Mouse (Mus musculus) lung, adult 2 months (tissue): Measurements from ENCODE around the gene Sycn. TPM values are rescaled to one million over a fixed set of nuclear protein-coding genes. Genes with fewer than 3 reads are reported as not detected.

Source experiments
- DNase-seq: peaks from one replicate; pipeline ENCODE4 v3.0.0; 2022
- H3K4me1 ChIP-seq: fragments of 200-500 bp; 2 replicates; pipeline ENCODE4 v1.6.1; 2011; ENCODE audit warnings: low read length; ENCODE audit not compliant: control insufficient read depth, insufficient read depth
- H3K4me3 ChIP-seq: fragments of 200-500 bp; replicated peaks from 2 replicates; pipeline ENCODE3; 2011; ENCODE audit warnings: low read depth, mild to moderate bottlenecking, control low read depth, low read length; ENCODE audit errors: extremely low read depth
- CTCF ChIP-seq: fragments of 200-500 bp; IDR thresholded peaks from 2 replicates; pipeline ENCODE4 v1.5.1; 2011; ENCODE audit warnings: mild to moderate bottlenecking, low read length, control low read depth; ENCODE audit not compliant: insufficient read depth
- POLR2A ChIP-seq: fragments of 200-500 bp; IDR thresholded peaks from 2 replicates; pipeline ENCODE4 v1.6.1; 2011; ENCODE audit warnings: low read depth, mild to moderate bottlenecking, control low read depth, low read length, borderline replicate concordance; ENCODE audit errors: extremely low read depth
- WGBS: fragments of 180-500 bp; shearing (Covaris S2); methylation state at CpG from one replicate; pipeline ENCODE4 v1.1.7; 2018; 5-methylcytosine and 5-hydroxymethylcytosine counted together
- polyA plus RNA-seq: library from polyadenylated mRNA; depleted of rRNA; stranded (reverse); fragments of >200 nt; gene quantifications from 2 replicates; pipeline ENCODE4 v1.2.3, GENCODE M21; 2012

Gene Sycn
- polyA plus RNA-seq, 1 experiment = not detected

GRCm38 (mm10) chr7:28544051-28544601 is 3.4 kb downstream of the Sycn start:
- Histone ChIP-seq H3K4me3 (no peak overlapping the region), H3K4me1 (no peaks in the 10 kb centered on the region)
- no peak for DNase-seq
- no peak for TF ChIP-seq POLR2A
- TF ChIP-seq CTCF = no peak
- WGBS = 11% methylated on average over 26 of the region's 27 CpGs

GRCm38 (mm10) chr7:28545048-28545890 is 4.6 kb downstream of the Sycn start:
- 31% methylated on average over 14 of the region's 14 CpGs for WGBS
- TF ChIP-seq CTCF (no peak), POLR2A (no peak)
- no peaks in the 10 kb centered on the region for H3K4me1 ChIP-seq
- no peak for DNase-seq
- no peak overlapping the region for H3K4me3 ChIP-seq

DNA sequence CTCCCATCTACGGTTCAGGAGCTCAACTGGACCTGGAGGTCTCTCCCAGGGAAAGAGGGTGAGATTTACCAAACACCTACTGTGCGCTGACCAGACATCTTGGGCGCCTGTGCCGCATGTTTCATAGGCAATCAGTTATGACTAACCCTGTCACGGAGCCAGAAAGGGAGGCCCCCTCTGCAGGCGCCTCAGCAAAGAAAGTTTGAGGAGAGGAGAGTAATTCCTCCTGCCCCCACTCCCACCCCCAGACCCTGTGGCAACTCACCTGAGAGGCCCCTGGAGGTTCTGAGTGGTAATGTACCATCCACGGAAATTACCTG is 5.2 kb downstream of the Sycn start:
- Histone ChIP-seq H3K4me1 (no peaks in the 10 kb centered on the region), H3K4me3 (no peak overlapping the region)
- WGBS = 49% methylated on average over 7 of the region's 7 CpGs
- TF ChIP-seq POLR2A = no peak
- TF ChIP-seq CTCF = no peak
- no peak for DNase-seq

- WGBS = 2% methylated on average over 22 of the region's 22 CpGs
- no peak for TF ChIP-seq CTCF
- no peak for TF ChIP-seq POLR2A
- DNase-seq = no peak
- Histone ChIP-seq H3K4me1 (no peaks in the 10 kb centered on the region), H3K4me3 (no peak overlapping the region)
These were observed 6.0 kb downstream of the Sycn start for GRCm38 (mm10) chr7:28546649-28547048.

- Histone ChIP-seq H3K4me1 (no peaks in the 10 kb centered on the region), H3K4me3 (no peak within 1 kb of the TSS)
- WGBS = 8% methylated on average over 5 of the region's 5 CpGs
- DNase-seq = no peak
- TF ChIP-seq CTCF (no peak), POLR2A (no peak)
These were observed 6.5 kb downstream of the Sycn start, which contains the start of gene Nccrp1 for GRCm38 (mm10) chr7:28547154-28547553. Gene Nccrp1 (minus strand): TSS chr7:28547254.

DNA sequence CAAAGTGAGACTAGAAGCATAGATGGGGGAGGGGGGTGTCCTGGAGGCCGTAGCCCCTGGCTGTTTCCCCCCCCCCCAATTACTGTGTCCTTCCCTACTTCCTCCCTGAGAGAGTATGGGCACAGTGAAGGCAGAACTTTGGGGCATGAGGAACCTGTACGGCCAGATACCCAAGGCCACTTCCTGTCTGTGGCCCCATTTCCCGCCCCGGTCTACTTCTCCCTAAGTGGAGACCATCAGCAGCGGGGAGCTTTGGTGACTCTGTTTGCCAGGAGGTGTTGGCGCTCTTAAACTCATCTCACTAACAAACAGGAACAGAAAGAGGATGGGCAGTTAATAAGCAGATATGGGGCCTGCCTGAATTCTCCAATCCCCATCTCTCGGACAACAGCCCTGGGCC is 6.9 kb downstream of the Sycn start:
- TF ChIP-seq POLR2A = no peak
- TF ChIP-seq CTCF = no peak

DNA sequence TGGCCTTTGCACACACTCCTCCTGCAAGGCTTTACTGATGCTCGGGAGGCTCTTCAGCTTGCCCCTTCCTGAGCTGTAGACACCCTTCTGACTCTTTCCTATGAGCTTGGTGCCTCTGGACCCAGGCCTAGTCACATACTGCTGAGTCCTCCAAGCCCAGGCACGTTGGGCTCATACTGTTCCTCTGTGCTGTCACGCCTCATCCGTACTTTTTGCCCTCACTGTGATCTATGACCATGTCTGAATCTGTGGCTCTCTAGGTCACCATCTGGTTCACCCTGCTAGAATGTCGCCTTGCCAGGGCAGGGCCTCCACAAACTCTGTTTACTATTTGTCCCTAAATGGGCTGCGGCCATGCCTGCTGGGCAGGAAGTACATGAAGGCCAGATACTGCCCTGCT is 12.4 kb downstream of the Sycn start:
- TF ChIP-seq CTCF = no peak
- no peak for TF ChIP-seq POLR2A
- no peaks in the 10 kb centered on the region for H3K4me1 ChIP-seq
- no peak for DNase-seq
- no peak overlapping the region for H3K4me3 ChIP-seq
- WGBS = 78% methylated on average over 6 of the region's 6 CpGs

More for the DNA sequence above, 6.9 kb downstream of the Sycn start:
- 57% methylated on average over 7 of the region's 7 CpGs for WGBS
- Histone ChIP-seq H3K4me3 (no peak overlapping the region), H3K4me1 (no peaks in the 10 kb centered on the region)
- no peak for DNase-seq

DNA sequence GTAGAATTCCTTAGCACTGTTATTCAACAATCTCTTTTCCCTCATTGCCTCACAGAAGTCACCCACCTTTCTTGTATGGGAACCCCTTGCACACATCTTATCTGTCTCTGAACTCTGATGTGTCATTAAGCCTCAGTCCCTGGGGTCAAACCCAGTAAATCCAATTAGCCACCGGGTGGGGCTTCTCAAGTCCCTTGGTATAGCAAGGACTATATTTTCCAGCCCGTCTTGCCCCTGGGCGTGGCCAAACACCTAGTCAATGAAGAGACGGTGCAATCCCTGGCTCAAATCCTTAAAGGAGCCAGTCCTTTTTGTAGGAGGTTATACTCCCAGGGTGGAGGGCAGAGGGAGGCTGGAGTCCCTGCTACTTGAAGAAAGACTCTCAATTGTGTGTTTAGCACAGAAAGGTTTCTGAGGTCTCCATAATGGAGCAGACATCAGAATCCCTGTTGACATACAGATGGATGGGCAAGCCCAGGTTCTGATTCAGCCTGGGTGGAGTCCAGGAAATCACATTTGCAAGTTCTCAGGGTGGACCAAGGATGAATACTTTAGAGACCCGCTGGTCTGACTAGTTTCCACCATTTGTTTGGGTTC is 15.4 kb downstream of the Sycn start:
- DNase-seq = no peak
- WGBS = 16% methylated on average over 5 of the region's 5 CpGs
- Histone ChIP-seq H3K4me3 (no peak overlapping the region), H3K4me1 (peaks cover 5% of the 10 kb centered on the region)
- no peak for TF ChIP-seq CTCF
- TF ChIP-seq POLR2A = no peak

DNA sequence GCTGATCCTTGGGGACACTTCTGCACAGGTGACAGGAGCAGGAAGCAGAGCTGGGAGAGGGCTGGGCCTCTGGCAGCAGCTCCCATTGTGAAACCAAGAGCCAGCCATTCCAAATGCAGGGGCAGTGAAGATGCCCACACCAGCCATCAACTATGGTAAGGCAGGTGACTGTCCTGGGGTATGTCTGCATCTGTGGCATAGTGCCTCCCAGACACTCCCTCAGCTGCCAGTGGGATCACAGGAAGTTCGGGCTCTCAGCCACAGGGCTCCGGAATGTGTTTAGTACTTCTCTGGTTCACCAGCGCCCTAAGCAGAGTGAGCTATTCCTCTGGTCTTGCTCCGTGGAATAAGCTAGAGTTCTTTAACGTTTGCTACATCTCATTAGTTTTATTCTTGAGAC is 16.4 kb downstream of the Sycn start:
- peaks cover 5% of the 10 kb centered on the region for H3K4me1 ChIP-seq
- H3K4me3 ChIP-seq = no peak overlapping the region
- 42% methylated on average over 5 of the region's 5 CpGs for WGBS
- DNase-seq = no peak
- TF ChIP-seq POLR2A = no peak
- TF ChIP-seq CTCF = no peak

DNA sequence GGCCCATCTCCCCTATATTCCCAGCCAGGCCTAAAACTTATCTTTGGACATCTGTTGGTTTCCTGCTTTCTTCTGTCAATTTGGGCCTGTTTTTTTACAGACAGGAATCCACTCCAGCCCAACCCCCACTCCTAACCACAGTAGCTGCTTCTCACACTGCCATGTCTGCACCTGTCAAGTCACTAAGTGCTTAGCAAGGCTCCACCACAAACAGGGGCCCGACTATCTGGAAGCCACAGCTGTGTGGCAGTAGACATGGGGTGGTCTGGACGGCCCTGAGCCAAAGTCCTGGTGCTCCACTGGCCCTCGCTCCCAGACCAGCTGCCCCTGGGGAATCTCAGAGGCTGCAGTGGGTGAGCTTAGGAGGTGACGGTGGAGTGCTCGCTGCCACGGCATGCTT is 17.0 kb downstream of the Sycn start:
- 59% methylated on average over 6 of the region's 6 CpGs for WGBS

More for the DNA sequence above, 17.0 kb downstream of the Sycn start:
- H3K4me3 ChIP-seq = no peak overlapping the region
- TF ChIP-seq POLR2A (no peak), CTCF (no peak)
- no peak for DNase-seq
- H3K4me1 ChIP-seq = peaks cover 5% of the 10 kb centered on the region
